Mouse (Mus musculus): ENCODE data around the gene Gm5142. TPM values are rescaled to one million over a fixed set of nuclear protein-coding genes. Genes with fewer than 3 reads are reported as not detected.

Gene Gm5142
- total and polyA plus RNA-seq, 3 experiments, result not detected

- TF ChIP-seq MAFK (IDR thresholded peaks at IDR 0.05; ENCODE audit: borderline replicate concordance, low read depth, low read length) (no peak), ZC3H11A (IDR thresholded peaks at IDR 0.05; ENCODE audit: low read depth, low read length) (no peak), GABPA (IDR thresholded peaks at IDR 0.05; ENCODE audit: low read depth, low read length) (no peak), RAD21 (IDR thresholded peaks at IDR 0.05; ENCODE audit: low read depth, low read length) (no peak), ZMIZ1 (IDR thresholded peaks at IDR 0.05; ENCODE audit: low read depth, low read length) (no peak), MEF2A (IDR thresholded peaks at IDR 0.05; ENCODE audit: extremely low read depth, insufficient replicate concordance, low read depth, low read length, poor library complexity, severe bottlenecking) (no peak), RCOR1 (IDR thresholded peaks at IDR 0.05; ENCODE audit: low read depth, low read length) (0 out of 2 replicates have a peak, but pooled peaks have one; percentile 16), EP300 (IDR thresholded peaks at IDR 0.05; ENCODE audit: low read depth in 1 of 2, low read length in 2 of 2) (peak in 1 of 2 experiments; percentile 48), UBTF (IDR thresholded peaks at IDR 0.05; ENCODE audit: borderline replicate concordance, insufficient read depth, low read depth, low read length) (no peak), MYC (IDR thresholded peaks at IDR 0.05; ENCODE audit: low read depth, low read length) (no peak), GATA1 (IDR thresholded peaks at IDR 0.05; ENCODE audit: low read depth, low read length) (peak; percentile 53), ETS1 (IDR thresholded peaks at IDR 0.05; ENCODE audit: low read depth, low read length) (no peak), NRF1 (IDR thresholded peaks at IDR 0.05; ENCODE audit: insufficient read depth, low read depth, low read length, poor library complexity, severe bottlenecking) (peak; percentile 60; the same call in 1 of the 2 replicates), TCF12 (IDR thresholded peaks at IDR 0.05; ENCODE audit: low read depth, low read length) (peak; percentile 41; the same call in 1 of the 2 replicates), CTCF (IDR thresholded peaks at IDR 0.05 in 2 of 3, conservative IDR thresholded peaks at IDR 0.05 in 1 of 3; ENCODE audit: control insufficient read depth in 1 of 3, insufficient read depth in 1 of 3, low read depth in 2 of 3, low read length in 3 of 3, poor library complexity in 1 of 3, severe bottlenecking in 1 of 3) (peak in 2 of 3 experiments; percentile 10 to 37; a peak in 3 of 6 replicates), MXI1 (IDR thresholded peaks at IDR 0.05; ENCODE audit: low read depth, low read length) (peak; percentile 43; the same call in 1 of the 2 replicates), ZKSCAN1 (IDR thresholded peaks at IDR 0.05; ENCODE audit: low read depth, low read length) (no peak)
Observed at GRCm38 (mm10) chr14:59200711-59201603, 22.4 kb upstream of the Gm5142 start, which contains the start of gene Rcbtb1 (continued).

- Histone ChIP-seq H3K36me3 (ENCODE audit: control insufficient read depth in 1 of 2, insufficient read depth in 2 of 2, low read length in 2 of 2) (no peaks in the 10 kb centered on the region), H3K9ac (ENCODE audit: control insufficient read depth, low read depth, low read length, poor library complexity, severe bottlenecking) (no peak overlapping the region), H3K79me2 (ENCODE audit: control insufficient read depth, insufficient read depth, low read length, poor library complexity) (no peaks in the 10 kb centered on the region), H3K27ac (ENCODE audit: control insufficient read depth, low read depth, low read length) (no peak overlapping the region), H3K4me3 (ENCODE audit: control insufficient read depth in 1 of 2, insufficient read depth in 1 of 2, low read depth in 2 of 2, low read length in 2 of 2) (no peak overlapping the region), H3K27me3 (ENCODE audit: control insufficient read depth in 1 of 2, insufficient read depth in 2 of 2, low read length in 2 of 2) (no peaks in the 10 kb centered on the region), H3K4me1 (ENCODE audit: control insufficient read depth in 1 of 2, insufficient read depth in 2 of 2, low read length in 2 of 2) (no peaks in the 10 kb centered on the region), H3K9me3 (replicated peaks; ENCODE audit: insufficient read depth, low read length) (no peaks in the 10 kb centered on the region)
- DNase-seq (ENCODE audit: low read depth, low spot score), result no peak
- TF ChIP-seq MYB (IDR thresholded peaks at IDR 0.05; ENCODE audit: low read depth, low read length), result no peak
Observed at GRCm38 (mm10) chr14:59186121-59186520, 7.6 kb upstream of the Gm5142 start.

Measured in MEL (cell line).